Mouse (Mus musculus): ENCODE measurements around the gene Tapbp. TPM values are rescaled to one million over a fixed set of nuclear protein-coding genes. Genes with fewer than 3 reads are reported as not detected.

Tapbp gene
- polyA plus RNA-seq, 1 experiment, result 75.7 TPM

- no peak overlapping the region for H3K27ac ChIP-seq (replicated peaks; ENCODE audit: low read depth, low read length)
These were observed 57.9 kb downstream of the Tapbp start for GRCm38 (mm10) chr17:33973572-33973971.

GRCm38 (mm10) chr17:33977861-33978557, 62.3 kb downstream of the Tapbp start:
- peaks cover 22% of the 10 kb centered on the region for H3K4me1 ChIP-seq (ENCODE audit: control insufficient read depth, insufficient read depth, insufficient read length, low read length)
- peak overlapping the region; percentile 76 for H3K4me3 ChIP-seq (ENCODE audit: insufficient read depth, low read depth, low read length)
- peak overlapping the region; percentile 69 for H3K27ac ChIP-seq (replicated peaks; ENCODE audit: low read depth, low read length)

More at GRCm38 (mm10) chr17:33973572-33973971, 57.9 kb downstream of the Tapbp start:
- Histone ChIP-seq H3K4me1 (ENCODE audit: control insufficient read depth, insufficient read depth, insufficient read length, low read length) (peaks cover 3% of the 10 kb centered on the region; the same call in 1 of the 2 replicates), H3K4me3 (ENCODE audit: insufficient read depth, low read depth, low read length) (no peak overlapping the region)

- peak overlapping the region; percentile 76 for H3K4me3 ChIP-seq (ENCODE audit: insufficient read depth, low read depth, low read length)
- peak overlapping the region; percentile 82 for H3K27ac ChIP-seq (replicated peaks; ENCODE audit: low read depth, low read length)
- peaks cover 22% of the 10 kb centered on the region for H3K4me1 ChIP-seq (ENCODE audit: control insufficient read depth, insufficient read depth, insufficient read length, low read length)
These were observed 62.9 kb downstream of the Tapbp start for GRCm38 (mm10) chr17:33978631-33979031.

Other genes starting within 250 kb of the Tapbp start
- 130 and 183 TPM in 2 replicates for gene Hnrnpm, start 229.0 kb upstream of the Tapbp start, polyA plus RNA-seq (2012; ENCODE audit: insufficient read depth, insufficient read length, missing spikeins)
- gene March2, start 197.2 kb upstream of the Tapbp start, polyA plus RNA-seq (2012; ENCODE audit: insufficient read depth, insufficient read length, missing spikeins), result 132 and 147 TPM in 2 replicates
- gene Rab11b, start 155.4 kb upstream of the Tapbp start, polyA plus RNA-seq (2012; ENCODE audit: insufficient read depth, insufficient read length, missing spikeins), result 73.4 and 85.4 TPM in 2 replicates
- 243 and 355 TPM in 2 replicates for gene Angptl4, start 134.1 kb upstream of the Tapbp start, polyA plus RNA-seq (2012; ENCODE audit: insufficient read depth, insufficient read length, missing spikeins)
- 16.2 and 37.3 TPM in 2 replicates for gene Kank3, start 105.4 kb upstream of the Tapbp start, polyA plus RNA-seq (2012; ENCODE audit: insufficient read depth, insufficient read length, missing spikeins)
- 587 and 667 TPM in 2 replicates for gene Rps28, start 91.3 kb upstream of the Tapbp start, polyA plus RNA-seq (2012; ENCODE audit: insufficient read depth, insufficient read length, missing spikeins)
- gene Ndufa7, start 91.3 kb upstream of the Tapbp start, polyA plus RNA-seq (2012; ENCODE audit: insufficient read depth, insufficient read length, missing spikeins), result 1,002 and 1,055 TPM in 2 replicates
- 21.6 and 25.3 TPM in 2 replicates for gene Cd320, start 72.8 kb upstream of the Tapbp start, polyA plus RNA-seq (2012; ENCODE audit: insufficient read depth, insufficient read length, missing spikeins)
- gene Gm7029, start 42.1 kb upstream of the Tapbp start, polyA plus RNA-seq (2012; ENCODE audit: insufficient read depth, insufficient read length, missing spikeins), result not detected in 2 replicates
- gene Kifc1, start 25.2 kb upstream of the Tapbp start, polyA plus RNA-seq (2012; ENCODE audit: insufficient read depth, insufficient read length, missing spikeins), result not detected in 2 replicates
- not detected in 2 replicates for gene Platr17, start 10.8 kb upstream of the Tapbp start, polyA plus RNA-seq (2012; ENCODE audit: insufficient read depth, insufficient read length, missing spikeins)
- gene Daxx, start 6.5 kb upstream of the Tapbp start, polyA plus RNA-seq (2012; ENCODE audit: insufficient read depth, insufficient read length, missing spikeins), result 13.6 and 26.9 TPM in 2 replicates
- 9.5 and 11.1 TPM in 2 replicates for gene Zbtb22, start within 50 bp of the Tapbp start, polyA plus RNA-seq (2012; ENCODE audit: insufficient read depth, insufficient read length, missing spikeins)
- gene Rgl2, start 13.6 kb downstream of the Tapbp start, polyA plus RNA-seq (2012; ENCODE audit: insufficient read depth, insufficient read length, missing spikeins), result 16.4 and 20.2 TPM in 2 replicates
- gene Pfdn6, start 24.4 kb downstream of the Tapbp start, polyA plus RNA-seq (2012; ENCODE audit: insufficient read depth, insufficient read length, missing spikeins), result 83.2 and 131 TPM in 2 replicates
- 6.6 and 10.1 TPM in 2 replicates for gene Wdr46, start 24.8 kb downstream of the Tapbp start, polyA plus RNA-seq (2012; ENCODE audit: insufficient read depth, insufficient read length, missing spikeins)
- 2.2 and 2.4 TPM in 2 replicates for gene B3galt4, start 35.6 kb downstream of the Tapbp start, polyA plus RNA-seq (2012; ENCODE audit: insufficient read depth, insufficient read length, missing spikeins)
- gene Vps52, start 39.9 kb downstream of the Tapbp start, polyA plus RNA-seq (2012; ENCODE audit: insufficient read depth, insufficient read length, missing spikeins), result 23.9 and 29.3 TPM in 2 replicates
- 635 and 763 TPM in 2 replicates for gene Rps18, start 40.1 kb downstream of the Tapbp start, polyA plus RNA-seq (2012; ENCODE audit: insufficient read depth, insufficient read length, missing spikeins)
- gene H2-K1, start 84.4 kb downstream of the Tapbp start, polyA plus RNA-seq (2012; ENCODE audit: insufficient read depth, insufficient read length, missing spikeins), result 394 and 673 TPM in 2 replicates
- 10.2 and 10.3 TPM in 2 replicates for gene Ring1, start 108.8 kb downstream of the Tapbp start, polyA plus RNA-seq (2012; ENCODE audit: insufficient read depth, insufficient read length, missing spikeins)
- 214 and 236 TPM in 2 replicates for gene H2-Ke6, start 112.2 kb downstream of the Tapbp start, polyA plus RNA-seq (2012; ENCODE audit: insufficient read depth, insufficient read length, missing spikeins)
- 40.0 and 44.7 TPM in 2 replicates for gene Slc39a7, start 115.8 kb downstream of the Tapbp start, polyA plus RNA-seq (2012; ENCODE audit: insufficient read depth, insufficient read length, missing spikeins)
- 23.6 and 38.7 TPM in 2 replicates for gene Rxrb, start 115.9 kb downstream of the Tapbp start, polyA plus RNA-seq (2012; ENCODE audit: insufficient read depth, insufficient read length, missing spikeins)
- gene Col11a2, start 123.5 kb downstream of the Tapbp start, polyA plus RNA-seq (2012; ENCODE audit: insufficient read depth, insufficient read length, missing spikeins), result 0.38 and 1.0 TPM in 2 replicates
- not detected in 2 replicates for gene H2-Oa, start 176.4 kb downstream of the Tapbp start, polyA plus RNA-seq (2012; ENCODE audit: insufficient read depth, insufficient read length, missing spikeins)
- 6.9 and 10.5 TPM in 2 replicates for gene H2-DMa, start 203.6 kb downstream of the Tapbp start, polyA plus RNA-seq (2012; ENCODE audit: insufficient read depth, insufficient read length, missing spikeins)
- 82.7 and 86.3 TPM in 2 replicates for gene Brd2, start 206.7 kb downstream of the Tapbp start, polyA plus RNA-seq (2012; ENCODE audit: insufficient read depth, insufficient read length, missing spikeins)
- not detected in 2 replicates for gene H2-DMb2, start 227.4 kb downstream of the Tapbp start, polyA plus RNA-seq (2012; ENCODE audit: insufficient read depth, insufficient read length, missing spikeins)
- gene H2-DMb1, start 237.2 kb downstream of the Tapbp start, polyA plus RNA-seq (2012; ENCODE audit: insufficient read depth, insufficient read length, missing spikeins), result 11.1 and 14.7 TPM in 2 replicates